Mouse (Mus musculus) gastrocnemius, adult 8-10 months (tissue): ENCODE measurements around the gene Hivep2. TPM values are rescaled to one million over a fixed set of nuclear protein-coding genes. Genes with fewer than 3 reads are reported as not detected.

Experiments
- total RNA-seq, 4 experiments: library from RNA; stranded (reverse); gene quantifications; 2 replicates each; pipeline ENCODE4 v1.2.4; 2022

Hivep2 gene
- total RNA-seq, 4 experiments from 2014 or later: 41.4 to 60.4 (median 54.1) TPM

Other genes with a start within 250 kb of the Hivep2 start
- 10 to 100 TPM; 12.8 to 13.9 (median 13.3) TPM for gene Aig1, start 97.1 kb upstream of the Hivep2 start, total RNA-seq